Mouse (Mus musculus): Measurements from ENCODE around the gene Zic5. TPM values are rescaled to one million over a fixed set of nuclear protein-coding genes. Genes with fewer than 3 reads are reported as not detected.

Gene Zic5
- polyA plus RNA-seq, 1 experiment = 27.5 TPM

- peak overlapping the region; percentile 59 for H3K4me3 ChIP-seq (replicated peaks; ENCODE audit: insufficient read depth, low read depth, low read length)
- H3K27ac ChIP-seq (ENCODE audit: insufficient read depth, low read length) = peak overlapping the region; percentile 98
- no peaks in the 10 kb centered on the region; the same call in 1 of the 2 replicates for H3K4me1 ChIP-seq (ENCODE audit: control insufficient read depth, insufficient read depth, low read length)
Observed at GRCm38 (mm10) chr14:122489686-122490414, 24.4 kb upstream of the Zic5 start.

GRCm38 (mm10) chr14:122489041-122489440, 23.6 kb upstream of the Zic5 start:
- peak overlapping the region; percentile 86; the same call in 1 of the 2 replicates for H3K27ac ChIP-seq (ENCODE audit: insufficient read depth, low read length)
- no peaks in the 10 kb centered on the region for H3K27me3 ChIP-seq (ENCODE audit: control insufficient read depth, insufficient read depth, low read length)
- DNase-seq = peak in 1 of 2 experiments; percentile 63
- H3K4me1 ChIP-seq (ENCODE audit: control insufficient read depth, insufficient read depth, low read length) = no peaks in the 10 kb centered on the region; the same call in 1 of the 2 replicates
- no peak for TF ChIP-seq POLR2A (IDR thresholded peaks at IDR 0.05; ENCODE audit: borderline replicate concordance, insufficient read depth, low read length)
- TF ChIP-seq CTCF (IDR thresholded peaks at IDR 0.05; ENCODE audit: borderline replicate concordance, insufficient read depth, low read depth, low read length) = no peak
- H3K4me3 ChIP-seq (replicated peaks; ENCODE audit: insufficient read depth, low read depth, low read length) = peak overlapping the region; percentile 44
- 2% methylated on average over 5 of the region's 5 CpGs for WGBS

More at GRCm38 (mm10) chr14:122489686-122490414, 24.4 kb upstream of the Zic5 start:
- H3K27me3 ChIP-seq (ENCODE audit: control insufficient read depth, insufficient read depth, low read length) = no peaks in the 10 kb centered on the region
- TF ChIP-seq CTCF (IDR thresholded peaks at IDR 0.05; ENCODE audit: borderline replicate concordance, insufficient read depth, low read depth, low read length) (no peak), POLR2A (IDR thresholded peaks at IDR 0.05; ENCODE audit: borderline replicate concordance, insufficient read depth, low read length) (no peak)
- peak in 1 of 2 experiments; percentile 70 for DNase-seq
- 3% methylated on average over 12 of the region's 12 CpGs for WGBS

GRCm38 (mm10) chr14:122487366-122487765, 21.9 kb upstream of the Zic5 start:
- TF ChIP-seq POLR2A (IDR thresholded peaks at IDR 0.05; ENCODE audit: borderline replicate concordance, insufficient read depth, low read length) (no peak), CTCF (IDR thresholded peaks at IDR 0.05; ENCODE audit: borderline replicate concordance, insufficient read depth, low read depth, low read length) (no peak)
- WGBS = 9% methylated on average over 5 of the region's 5 CpGs
- no peaks in the 10 kb centered on the region for H3K27me3 ChIP-seq (ENCODE audit: control insufficient read depth, insufficient read depth, low read length)
- H3K27ac ChIP-seq (ENCODE audit: insufficient read depth, low read length) = peak overlapping the region; percentile 100
- H3K4me3 ChIP-seq (replicated peaks; ENCODE audit: insufficient read depth, low read depth, low read length) = peak overlapping the region; percentile 70
- no peaks in the 10 kb centered on the region; the same call in 1 of the 2 replicates for H3K4me1 ChIP-seq (ENCODE audit: control insufficient read depth, insufficient read depth, low read length)
- peak; percentile 53 to 69 for DNase-seq

GRCm38 (mm10) chr14:122486611-122487010, 21.1 kb upstream of the Zic5 start:
- Histone ChIP-seq H3K27me3 (ENCODE audit: control insufficient read depth, insufficient read depth, low read length) (no peaks in the 10 kb centered on the region), H3K27ac (ENCODE audit: insufficient read depth, low read length) (peak overlapping the region; percentile 73; the same call in 1 of the 2 replicates), H3K4me3 (replicated peaks; ENCODE audit: insufficient read depth, low read depth, low read length) (peak overlapping the region; percentile 70), H3K4me1 (ENCODE audit: control insufficient read depth, insufficient read depth, low read length) (no peaks in the 10 kb centered on the region; the same call in 1 of the 2 replicates)
- no peak for TF ChIP-seq POLR2A (IDR thresholded peaks at IDR 0.05; ENCODE audit: borderline replicate concordance, insufficient read depth, low read length)
- no peak for TF ChIP-seq CTCF (IDR thresholded peaks at IDR 0.05; ENCODE audit: borderline replicate concordance, insufficient read depth, low read depth, low read length)
- 5% methylated on average over 1 of the region's 1 CpGs for WGBS
- DNase-seq = no peak

- no peaks in the 10 kb centered on the region for H3K27me3 ChIP-seq (ENCODE audit: control insufficient read depth, insufficient read depth, low read length)
- 4% methylated on average over 12 of the region's 12 CpGs for WGBS
Observed at GRCm38 (mm10) chr14:122485635-122486181, 20.2 kb upstream of the Zic5 start.

GRCm38 (mm10) chr14:122484844-122485551, 19.5 kb upstream of the Zic5 start:
- 1% methylated on average over 24 of the region's 24 CpGs for WGBS
- H3K4me1 ChIP-seq (ENCODE audit: control insufficient read depth, insufficient read depth, low read length) = no peaks in the 10 kb centered on the region
- DNase-seq = peak; percentile 74 to 76
- peak overlapping the region; percentile 100 for H3K27ac ChIP-seq (ENCODE audit: insufficient read depth, low read length)
- H3K27me3 ChIP-seq (ENCODE audit: control insufficient read depth, insufficient read depth, low read length) = no peaks in the 10 kb centered on the region
- 0 out of 2 replicates have a peak, but pooled peaks have one; percentile 19 for TF ChIP-seq POLR2A (IDR thresholded peaks at IDR 0.05; ENCODE audit: borderline replicate concordance, insufficient read depth, low read length)
- TF ChIP-seq CTCF (IDR thresholded peaks at IDR 0.05; ENCODE audit: borderline replicate concordance, insufficient read depth, low read depth, low read length) = no peak
- H3K4me3 ChIP-seq (replicated peaks; ENCODE audit: insufficient read depth, low read depth, low read length) = peak overlapping the region; percentile 97

More at GRCm38 (mm10) chr14:122485635-122486181, 20.2 kb upstream of the Zic5 start:
- TF ChIP-seq POLR2A (IDR thresholded peaks at IDR 0.05; ENCODE audit: borderline replicate concordance, insufficient read depth, low read length) (no peak), CTCF (IDR thresholded peaks at IDR 0.05; ENCODE audit: borderline replicate concordance, insufficient read depth, low read depth, low read length) (no peak)
- peak; percentile 60 to 62 for DNase-seq
- H3K4me3 ChIP-seq (replicated peaks; ENCODE audit: insufficient read depth, low read depth, low read length) = peak overlapping the region; percentile 97
- no peaks in the 10 kb centered on the region for H3K4me1 ChIP-seq (ENCODE audit: control insufficient read depth, insufficient read depth, low read length)
- peak overlapping the region; percentile 100 for H3K27ac ChIP-seq (ENCODE audit: insufficient read depth, low read length)

- H3K4me3 ChIP-seq (replicated peaks; ENCODE audit: insufficient read depth, low read depth, low read length) = peak overlapping the region; percentile 97
- DNase-seq = no peak
- H3K4me1 ChIP-seq (ENCODE audit: control insufficient read depth, insufficient read depth, low read length) = no peaks in the 10 kb centered on the region
- 0% methylated on average over 4 of the region's 4 CpGs for WGBS
- peak overlapping the region; percentile 100 for H3K27ac ChIP-seq (ENCODE audit: insufficient read depth, low read length)
- H3K27me3 ChIP-seq (ENCODE audit: control insufficient read depth, insufficient read depth, low read length) = no peaks in the 10 kb centered on the region
- no peak for TF ChIP-seq POLR2A (IDR thresholded peaks at IDR 0.05; ENCODE audit: borderline replicate concordance, insufficient read depth, low read length)
- TF ChIP-seq CTCF (IDR thresholded peaks at IDR 0.05; ENCODE audit: borderline replicate concordance, insufficient read depth, low read depth, low read length) = no peak
Observed at GRCm38 (mm10) chr14:122484458-122484843, 19.0 kb upstream of the Zic5 start.

Data from cerebellum, adult 2 months (tissue).